Mouse (Mus musculus): ENCODE measurements at regions not wholly inside any gene's neighbourhood (a gene's known extent, or its start where the extent isn't known, plus 50 kb on each side); places are given as distances from the start of the nearest gene placed in this dataset.

DNA sequence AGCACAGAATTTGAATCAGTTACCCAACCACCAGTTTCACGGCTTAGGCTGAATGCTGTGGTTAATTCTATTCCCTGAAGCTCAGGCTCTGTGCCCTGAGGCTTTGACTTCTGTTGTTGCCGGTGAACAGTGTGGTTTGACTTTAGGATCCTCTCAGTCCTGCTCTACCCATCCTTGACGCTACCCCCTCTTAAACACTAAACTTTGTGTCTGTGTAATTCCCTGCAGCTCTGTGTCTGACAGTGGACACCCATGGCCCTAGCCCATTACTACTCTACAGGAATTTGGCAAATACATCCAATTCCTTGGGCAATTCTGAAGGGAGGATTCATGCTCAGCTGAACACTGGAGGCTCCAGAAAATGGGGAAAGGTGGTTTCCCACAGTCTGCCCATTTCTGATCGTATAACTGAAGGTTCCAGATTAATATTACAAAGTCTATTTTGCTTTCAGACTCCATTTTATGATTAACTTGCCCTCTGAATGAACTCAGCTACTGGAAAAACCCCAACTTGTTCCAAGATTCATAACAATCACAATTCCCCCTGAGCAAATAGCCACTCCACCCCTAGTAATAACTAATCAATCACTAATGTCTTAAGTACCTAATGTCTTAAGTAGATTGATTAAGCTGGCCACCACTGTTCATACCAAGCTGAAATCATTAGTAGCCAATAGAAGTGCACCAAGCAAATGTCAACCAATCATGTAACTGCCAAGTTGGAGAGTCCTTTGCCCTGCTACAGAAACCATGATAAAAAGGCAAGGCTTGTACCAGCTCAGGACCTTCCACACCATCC is 182.6 kb downstream of the Ice1 start:
- DNase-seq (ENCODE audit: low spot score in 2 of 2), result no peak

DNA sequence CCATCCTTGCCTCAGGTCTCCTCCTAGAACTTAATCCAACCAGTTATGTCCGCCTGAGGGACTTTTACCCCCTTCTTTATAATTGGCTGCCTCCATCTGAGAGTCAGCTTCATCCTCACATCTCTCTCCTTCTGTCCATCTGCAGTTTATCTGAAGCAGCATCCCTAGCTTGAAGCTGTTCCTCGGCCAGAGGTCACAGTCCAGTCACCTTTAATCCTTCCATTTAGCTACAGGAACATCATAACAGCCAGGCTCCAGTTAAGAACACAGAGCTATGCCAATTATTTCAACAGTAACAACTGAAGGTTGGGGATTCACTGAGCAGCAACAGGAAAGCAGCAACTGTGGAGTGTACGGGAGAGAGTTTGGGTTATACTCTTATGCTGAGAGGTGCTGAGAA is 179.0 kb downstream of the Ice1 start:
- DNase-seq (ENCODE audit: low spot score in 2 of 2), result no peak

GRCm38 (mm10) chr13:70464996-70465395 is 172.4 kb downstream of the Ice1 start:
- DNase-seq (ENCODE audit: low spot score in 2 of 2), result no peak

DNA sequence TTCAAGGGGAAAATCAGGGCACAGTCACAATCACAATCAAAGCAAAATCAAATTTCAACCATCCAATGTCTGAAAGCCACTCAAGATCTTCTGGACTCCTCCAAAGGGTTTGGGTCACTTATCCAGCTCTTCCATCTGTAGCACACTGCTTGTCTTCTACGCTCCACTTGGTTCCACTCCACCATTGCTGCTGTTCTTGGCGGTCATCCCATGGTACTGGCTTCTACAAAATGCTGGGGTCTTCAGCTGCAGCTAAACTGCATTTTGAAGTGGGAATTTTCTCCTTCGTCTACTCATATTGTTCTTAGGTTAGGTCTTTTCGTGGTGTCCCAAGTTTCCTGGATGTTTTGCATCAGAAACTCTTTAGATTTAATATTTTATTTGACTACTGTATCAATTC is 162.7 kb downstream of the Ice1 start:
- DNase-seq (ENCODE audit: low spot score in 2 of 2), result no peak

DNA sequence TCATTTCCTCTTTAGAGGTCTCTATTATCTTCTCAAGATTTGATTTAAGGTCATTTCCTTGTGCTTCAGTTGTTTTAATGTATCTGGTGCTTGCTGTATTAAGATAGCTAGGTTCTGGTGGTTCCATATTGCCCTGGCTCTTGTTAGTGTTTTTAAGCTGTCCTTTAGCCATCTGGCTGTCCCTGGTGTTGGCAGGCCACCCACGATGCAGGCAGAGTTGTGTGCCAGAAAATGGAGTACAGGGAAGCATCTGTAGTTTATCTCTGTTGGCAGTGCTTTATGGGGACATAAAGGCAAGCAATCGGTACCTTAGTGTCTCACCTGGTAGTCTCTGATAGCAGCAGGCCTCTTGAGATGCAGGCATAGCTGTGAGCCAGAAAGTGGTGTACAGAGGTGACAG is 162.1 kb downstream of the Ice1 start:
- no peak for DNase-seq (ENCODE audit: low spot score in 2 of 2)

DNA sequence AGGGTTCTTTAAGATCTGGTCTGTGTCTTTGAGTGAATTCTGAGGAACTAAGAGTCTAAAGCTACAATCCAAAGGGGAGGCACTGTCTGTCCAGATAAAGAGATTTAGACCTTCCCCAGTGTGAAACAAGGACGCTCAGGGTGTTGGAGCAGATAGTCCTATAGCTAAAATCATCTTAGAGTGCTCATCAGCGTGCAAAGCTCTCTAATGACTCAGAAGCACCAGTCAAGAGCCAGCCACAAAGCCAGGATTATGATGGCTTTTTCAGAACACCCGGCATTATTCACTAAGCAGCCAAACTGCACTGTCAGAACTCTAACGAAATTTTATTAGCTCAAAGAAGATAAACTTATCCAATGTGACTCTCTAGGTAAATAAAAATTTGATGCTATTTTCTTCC is 138.1 kb downstream of the Ice1 start:
- DNase-seq (ENCODE audit: low spot score in 2 of 2), result no peak

Data from frontal cortex, postnatal 25 days (tissue).